Mouse (Mus musculus): ENCODE results near the gene Bex3. TPM values are rescaled to one million over a fixed set of nuclear protein-coding genes. Genes with fewer than 3 reads are reported as not detected.
"Not testable (repeated sequence)": the region's sequence is repeated elsewhere in the genome, so short reads cannot be mapped to it uniquely, and the experiment has no call there.

Gene Bex3
- polyA plus RNA-seq, 1 experiment from 2014 or later = 585 TPM

- no peak overlapping the region for H3K27ac ChIP-seq
- no peak overlapping the region for H3K4me2 ChIP-seq (replicated peaks)
- no peak overlapping the region for H3K4me3 ChIP-seq
- H3K36me3 ChIP-seq = no peaks in the 10 kb centered on the region
- H3K4me1 ChIP-seq = 0 out of 2 replicates have a peak, but pooled peaks cover 3% of the 10 kb centered on the region
- no peak overlapping the region for H3K9ac ChIP-seq
- H3K27me3 ChIP-seq = no peaks in the 10 kb centered on the region
- H3K9me3 ChIP-seq = no peaks in the 10 kb centered on the region
- no peak for ATAC-seq (ENCODE audit: insufficient number of reproducible peaks, insufficient read depth, low FRiP score, low TSS enrichment)
- 74% methylated on average over 4 of the region's 4 CpGs for WGBS
These were observed 1.9 kb upstream of the Bex3 start for GRCm38 (mm10) chrX:136268173-136268572.

- not testable (repeated sequence) for H3K27ac ChIP-seq, H3K9me3 ChIP-seq, H3K4me1 ChIP-seq, H3K36me3 ChIP-seq, H3K27me3 ChIP-seq
- H3K9ac ChIP-seq = peak overlapping the region; percentile 55
- peak overlapping the region; percentile 41 for H3K4me2 ChIP-seq (replicated peaks)
- WGBS = 12% methylated on average over 17 of the region's 60 CpGs
- H3K4me3 ChIP-seq = peak overlapping the region; percentile 41
- ATAC-seq (ENCODE audit: insufficient number of reproducible peaks, insufficient read depth, low FRiP score, low TSS enrichment) = peak; percentile 78
These were observed 499 bp downstream of the Bex3 start for GRCm38 (mm10) chrX:136270393-136271111.

- Histone ChIP-seq H3K4me1 (0 out of 2 replicates have a peak, but pooled peaks cover 3% of the 10 kb centered on the region), H3K4me2 (replicated peaks) (no peak overlapping the region), H3K27ac (no peak overlapping the region), H3K4me3 (no peak overlapping the region), H3K27me3 (no peaks in the 10 kb centered on the region), H3K9me3 (no peaks in the 10 kb centered on the region), H3K36me3 (no peaks in the 10 kb centered on the region), H3K9ac (no peak overlapping the region)
- 16% methylated on average over 3 of the region's 3 CpGs for WGBS
- ATAC-seq (ENCODE audit: insufficient number of reproducible peaks, insufficient read depth, low FRiP score, low TSS enrichment) = no peak
These were observed 4.5 kb downstream of the Bex3 start for GRCm38 (mm10) chrX:136274542-136274941.

- H3K4me1 ChIP-seq = 0 out of 2 replicates have a peak, but pooled peaks cover 3% of the 10 kb centered on the region
- WGBS = 40% methylated on average over 3 of the region's 3 CpGs
- no peak overlapping the region for H3K4me2 ChIP-seq (replicated peaks)
- H3K9ac ChIP-seq = no peak overlapping the region
- ATAC-seq (ENCODE audit: insufficient number of reproducible peaks, insufficient read depth, low FRiP score, low TSS enrichment) = no peak
- H3K9me3 ChIP-seq = no peaks in the 10 kb centered on the region
- no peaks in the 10 kb centered on the region for H3K36me3 ChIP-seq
- no peaks in the 10 kb centered on the region for H3K27me3 ChIP-seq
- H3K4me3 ChIP-seq = no peak overlapping the region
- H3K27ac ChIP-seq = no peak overlapping the region
These were observed 5.3 kb downstream of the Bex3 start for GRCm38 (mm10) chrX:136275386-136275785.

GRCm38 (mm10) chrX:136277577-136277976 lies 7.5 kb downstream of the Bex3 start:
- H3K27me3 ChIP-seq = no peaks in the 10 kb centered on the region
- no peaks in the 10 kb centered on the region for H3K9me3 ChIP-seq
- no peak overlapping the region for H3K4me2 ChIP-seq (replicated peaks)
- H3K9ac ChIP-seq = no peak overlapping the region
- H3K27ac ChIP-seq = no peak overlapping the region
- no peaks in the 10 kb centered on the region for H3K36me3 ChIP-seq
- no peak for ATAC-seq (ENCODE audit: insufficient number of reproducible peaks, insufficient read depth, low FRiP score, low TSS enrichment)
- H3K4me1 ChIP-seq = no peaks in the 10 kb centered on the region
- WGBS = 85% methylated on average over 7 of the region's 7 CpGs
- no peak overlapping the region for H3K4me3 ChIP-seq

- no peaks in the 10 kb centered on the region for H3K9me3 ChIP-seq
- H3K4me1 ChIP-seq = no peaks in the 10 kb centered on the region
- no peak overlapping the region for H3K9ac ChIP-seq
- no peak for ATAC-seq (ENCODE audit: insufficient number of reproducible peaks, insufficient read depth, low FRiP score, low TSS enrichment)
- no peak overlapping the region for H3K4me2 ChIP-seq (replicated peaks)
- H3K36me3 ChIP-seq = no peaks in the 10 kb centered on the region
- no peak overlapping the region for H3K4me3 ChIP-seq
- no peak overlapping the region for H3K27ac ChIP-seq
- no peaks in the 10 kb centered on the region for H3K27me3 ChIP-seq
These were observed 8.3 kb downstream of the Bex3 start for GRCm38 (mm10) chrX:136278401-136278800.

GRCm38 (mm10) chrX:136279410-136279809 lies 9.4 kb downstream of the Bex3 start:
- WGBS = 75% methylated on average over 5 of the region's 5 CpGs
- Histone ChIP-seq H3K4me1 (no peaks in the 10 kb centered on the region), H3K4me2 (replicated peaks) (no peak overlapping the region), H3K9me3 (no peaks in the 10 kb centered on the region), H3K36me3 (no peaks in the 10 kb centered on the region), H3K4me3 (no peak overlapping the region), H3K27ac (no peak overlapping the region), H3K27me3 (no peaks in the 10 kb centered on the region), H3K9ac (no peak overlapping the region)
- no peak for ATAC-seq (ENCODE audit: insufficient number of reproducible peaks, insufficient read depth, low FRiP score, low TSS enrichment)

- Histone ChIP-seq H3K27me3 (no peaks in the 10 kb centered on the region), H3K4me3 (no peak overlapping the region), H3K9me3 (no peaks in the 10 kb centered on the region), H3K9ac (no peak overlapping the region), H3K4me2 (replicated peaks) (peak overlapping the region; percentile 21; the same call in 1 of the 2 replicates), H3K27ac (no peak overlapping the region), H3K36me3 (no peaks in the 10 kb centered on the region), H3K4me1 (no peaks in the 10 kb centered on the region)
- peak; percentile 67; the same call in 1 of the 2 replicates for ATAC-seq (ENCODE audit: insufficient number of reproducible peaks, insufficient read depth, low FRiP score, low TSS enrichment)
- 22% methylated on average over 8 of the region's 8 CpGs for WGBS
These were observed 20.8 kb downstream of the Bex3 start for GRCm38 (mm10) chrX:136290817-136291281.

GRCm38 (mm10) chrX:136304295-136304694 lies 34.2 kb downstream of the Bex3 start:
- H3K9ac ChIP-seq = no peak overlapping the region

GRCm38 (mm10) chrX:136306196-136306595 lies 36.1 kb downstream of the Bex3 start:
- WGBS = 33% methylated on average over 1 of the region's 1 CpGs
- Histone ChIP-seq H3K36me3 (no peaks in the 10 kb centered on the region), H3K4me2 (replicated peaks) (no peak overlapping the region), H3K4me1 (no peaks in the 10 kb centered on the region), H3K9ac (no peak overlapping the region), H3K4me3 (no peak overlapping the region), H3K27me3 (no peaks in the 10 kb centered on the region), H3K9me3 (no peaks in the 10 kb centered on the region), H3K27ac (no peak overlapping the region)
- no peak for ATAC-seq (ENCODE audit: insufficient number of reproducible peaks, insufficient read depth, low FRiP score, low TSS enrichment)

More at GRCm38 (mm10) chrX:136304295-136304694, 34.2 kb downstream of the Bex3 start:
- Histone ChIP-seq H3K27me3 (no peaks in the 10 kb centered on the region), H3K27ac (no peak overlapping the region), H3K4me3 (no peak overlapping the region), H3K9me3 (no peaks in the 10 kb centered on the region), H3K36me3 (no peaks in the 10 kb centered on the region), H3K4me1 (no peaks in the 10 kb centered on the region), H3K4me2 (replicated peaks) (no peak overlapping the region)
- no peak for ATAC-seq (ENCODE audit: insufficient number of reproducible peaks, insufficient read depth, low FRiP score, low TSS enrichment)

- Histone ChIP-seq H3K36me3 (no peaks in the 10 kb centered on the region), H3K9ac (no peak overlapping the region), H3K27me3 (no peaks in the 10 kb centered on the region), H3K4me3 (no peak overlapping the region), H3K4me1 (no peaks in the 10 kb centered on the region), H3K9me3 (no peaks in the 10 kb centered on the region), H3K27ac (no peak overlapping the region), H3K4me2 (replicated peaks) (peak overlapping the region; percentile 17; the same call in 1 of the 2 replicates)
- ATAC-seq (ENCODE audit: insufficient number of reproducible peaks, insufficient read depth, low FRiP score, low TSS enrichment) = no peak
- 31% methylated on average over 4 of the region's 4 CpGs for WGBS
These were observed 43.2 kb downstream of the Bex3 start for GRCm38 (mm10) chrX:136313303-136313702.

GRCm38 (mm10) chrX:136313792-136314564 lies 43.9 kb downstream of the Bex3 start:
- peak overlapping the region; percentile 17; the same call in 1 of the 2 replicates for H3K4me2 ChIP-seq (replicated peaks)
- H3K9ac ChIP-seq = no peak overlapping the region
- no peaks in the 10 kb centered on the region for H3K9me3 ChIP-seq
- no peak overlapping the region for H3K27ac ChIP-seq
- 21% methylated on average over 8 of the region's 8 CpGs for WGBS
- no peak for ATAC-seq (ENCODE audit: insufficient number of reproducible peaks, insufficient read depth, low FRiP score, low TSS enrichment)
- no peaks in the 10 kb centered on the region for H3K4me1 ChIP-seq
- no peak overlapping the region for H3K4me3 ChIP-seq
- no peaks in the 10 kb centered on the region for H3K27me3 ChIP-seq
- H3K36me3 ChIP-seq = no peaks in the 10 kb centered on the region
